Mouse (Mus musculus): ENCODE data around the gene Vax1.

Vax1 gene

GRCm38 (mm10) chr19:59169143-59169935 is 517 bp downstream of the Vax1 start:
- DNase-seq (ENCODE audit: low read depth) = no peak

DNA sequence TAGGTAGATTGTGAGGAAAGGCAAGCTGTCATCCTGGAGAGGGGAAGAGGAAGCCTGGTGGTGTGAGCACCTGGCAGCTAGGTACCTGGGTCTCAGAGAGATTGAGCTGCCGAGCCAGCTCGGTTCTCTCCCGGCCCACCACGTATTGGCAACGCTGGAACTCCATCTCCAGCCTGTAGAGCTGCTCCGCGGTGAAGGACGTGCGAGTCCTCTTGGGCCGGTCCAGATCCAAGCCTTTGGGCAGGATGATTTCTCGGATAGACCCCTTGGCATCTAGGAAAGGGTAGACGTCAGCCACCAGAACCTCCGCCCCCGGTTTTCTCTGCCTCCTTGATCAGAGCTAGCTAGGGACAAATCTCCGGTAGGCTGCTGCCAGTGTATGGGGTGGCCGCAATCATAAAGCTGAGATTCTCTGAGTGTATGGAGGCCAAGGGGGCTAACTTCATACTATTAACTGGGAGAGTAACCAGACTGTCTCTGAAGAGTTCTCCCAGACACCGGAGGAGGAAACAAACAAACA is 1.4 kb downstream of the Vax1 start:
- DNase-seq (ENCODE audit: low read depth) = no peak

DNA sequence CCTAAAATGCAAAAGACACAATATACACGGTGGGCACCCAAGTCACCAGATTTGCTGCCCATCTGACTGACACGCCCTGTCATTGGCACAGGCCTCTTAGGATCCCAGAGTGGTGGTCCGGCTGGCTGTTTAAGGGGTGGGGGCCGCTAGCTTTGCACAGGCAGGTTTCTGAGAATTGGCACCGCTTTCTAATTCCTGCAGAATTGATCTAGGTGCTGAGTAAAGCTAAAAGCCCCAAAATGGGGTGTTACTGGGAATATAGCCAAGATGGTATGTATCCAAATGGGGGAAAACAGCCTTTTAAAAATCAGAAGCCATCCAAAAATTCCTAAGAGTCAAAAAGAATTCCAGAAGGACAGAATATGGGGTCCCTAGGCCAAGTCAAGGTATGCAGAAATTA is 2.0 kb downstream of the Vax1 start:
- no peak for DNase-seq (ENCODE audit: low read depth)

DNA sequence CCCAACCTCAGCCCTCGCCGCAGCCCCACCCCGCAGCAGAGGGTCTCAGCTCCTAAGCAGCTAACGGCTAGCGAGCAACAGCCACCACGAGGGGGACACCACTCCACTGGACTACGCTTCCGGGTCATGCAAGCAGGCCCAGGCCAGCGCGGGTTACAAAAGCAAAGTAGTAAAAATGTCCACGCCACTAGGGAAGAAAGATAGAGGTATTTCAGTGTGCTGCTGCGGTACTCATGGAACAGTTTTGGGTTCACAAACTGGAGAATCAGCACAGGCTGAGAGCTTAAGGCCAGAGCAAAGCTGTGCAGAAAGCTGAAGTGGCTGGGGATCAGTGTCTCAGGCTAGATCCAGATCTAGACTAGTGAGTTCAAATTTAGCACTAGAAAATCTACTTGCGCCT is 3.0 kb downstream of the Vax1 start:
- DNase-seq (ENCODE audit: low read depth) = no peak

- DNase-seq (ENCODE audit: low read depth) = no peak
Observed at GRCm38 (mm10) chr19:59166311-59166761, 3.5 kb downstream of the Vax1 start.

DNA sequence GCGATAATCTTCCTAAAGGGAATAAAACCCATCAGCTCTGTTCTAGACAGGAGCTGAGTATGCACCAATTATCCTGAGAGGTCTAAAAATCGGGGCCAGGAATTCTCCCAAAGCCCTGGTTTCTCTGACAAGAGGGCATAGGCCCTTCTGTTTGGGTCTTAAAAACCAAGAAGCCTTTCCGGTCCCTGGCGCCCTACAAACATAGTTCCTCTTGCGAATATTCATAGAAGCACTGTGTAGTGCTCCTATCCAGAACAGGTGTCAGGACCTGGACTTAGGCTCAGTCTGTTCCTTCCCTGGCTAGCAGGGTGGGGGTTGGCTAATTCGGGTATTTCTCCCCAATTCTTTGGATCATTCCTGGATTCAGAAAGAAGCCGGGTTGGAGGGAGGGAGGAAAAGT is 4.3 kb downstream of the Vax1 start:
- DNase-seq (ENCODE audit: low read depth) = no peak

DNA sequence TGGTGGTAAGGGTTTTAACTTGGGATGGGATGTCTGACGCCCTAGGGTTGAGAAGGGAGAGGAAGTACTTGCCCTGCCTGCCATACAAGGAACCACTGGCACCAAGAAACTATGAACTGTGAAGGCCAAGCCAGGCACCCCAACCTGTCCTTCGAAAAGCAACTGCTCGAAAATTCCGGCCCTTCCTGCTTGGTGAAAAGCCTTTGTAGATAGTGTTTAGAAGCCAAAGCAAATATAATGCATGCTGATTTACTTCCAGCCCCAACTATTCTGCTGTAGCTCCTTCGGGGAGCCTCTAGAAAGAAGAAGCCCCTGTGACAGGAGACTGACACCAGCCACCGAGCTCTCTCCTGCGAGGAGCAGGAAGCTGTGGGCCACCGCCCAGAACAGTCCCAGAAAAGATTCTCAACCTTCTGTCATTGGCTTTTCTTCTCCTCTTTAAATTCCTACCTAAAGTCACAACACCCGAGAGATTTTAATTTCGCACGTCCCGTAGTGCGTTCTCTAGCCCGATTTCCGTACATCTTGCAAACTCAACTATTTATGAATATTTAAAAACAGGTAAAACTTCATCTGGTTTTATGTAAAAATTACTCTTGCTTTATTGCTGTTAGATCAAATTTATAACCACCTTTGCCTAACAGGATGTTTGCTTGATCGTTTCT is 4.8 kb downstream of the Vax1 start:
- DNase-seq (ENCODE audit: low read depth) = no peak

GRCm38 (mm10) chr19:59164111-59164510 is 5.7 kb downstream of the Vax1 start:
- no peak for DNase-seq (ENCODE audit: low read depth)

DNA sequence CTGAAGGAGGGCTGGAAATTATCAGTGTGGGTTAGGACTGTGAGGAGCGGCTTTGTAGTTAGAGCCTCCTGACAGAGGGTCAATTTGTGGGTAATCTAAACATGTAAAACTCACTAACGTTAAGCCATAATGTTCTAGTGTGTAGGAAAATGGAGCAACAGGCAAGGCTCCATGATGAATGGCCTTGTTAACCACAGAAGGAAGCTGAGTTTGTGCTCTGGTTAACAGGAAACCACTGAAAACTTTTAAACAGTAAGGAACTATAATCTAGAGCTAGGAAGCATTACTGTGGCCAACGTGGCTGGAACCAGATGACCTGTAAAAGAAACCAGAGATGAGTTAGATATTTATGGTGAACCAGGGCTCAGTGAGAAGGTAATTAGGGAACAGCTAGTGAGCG is 13.2 kb downstream of the Vax1 start:
- no peak for DNase-seq (ENCODE audit: low read depth)

GRCm38 (mm10) chr19:59154171-59154570 is 15.7 kb downstream of the Vax1 start:
- no peak for DNase-seq (ENCODE audit: low read depth)

DNA sequence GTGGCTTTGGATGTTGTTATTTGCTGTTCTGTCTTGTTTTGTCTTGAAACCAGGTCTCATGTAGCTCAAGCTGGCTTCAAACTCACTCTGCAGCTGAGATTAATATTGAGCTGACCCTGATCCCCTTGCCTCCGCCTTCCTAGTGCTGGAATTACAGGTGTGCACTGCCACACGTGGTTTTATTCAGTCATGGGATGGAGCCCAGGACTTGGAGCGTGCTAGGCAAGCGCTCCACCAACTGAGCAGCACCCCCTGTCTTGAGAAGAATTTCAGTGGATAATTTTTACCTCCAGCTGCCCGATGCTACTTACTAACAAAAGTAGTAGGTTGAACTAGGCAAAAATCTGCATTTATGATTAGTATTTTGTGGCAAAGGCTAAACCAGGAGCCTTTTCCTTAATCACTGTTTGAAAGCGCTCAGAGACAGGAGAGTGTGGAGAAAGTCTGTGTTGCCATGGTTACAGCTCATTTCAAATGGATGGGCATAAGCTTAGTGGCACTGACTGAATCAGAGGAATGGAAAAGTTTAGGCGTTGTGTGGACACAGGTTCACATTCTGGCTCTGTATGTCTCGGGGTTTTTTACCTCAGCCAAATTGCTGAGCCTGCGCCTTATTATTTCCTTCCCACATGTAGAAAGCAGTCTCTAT is 24.2 kb downstream of the Vax1 start:
- no peak for DNase-seq (ENCODE audit: low read depth)

DNA sequence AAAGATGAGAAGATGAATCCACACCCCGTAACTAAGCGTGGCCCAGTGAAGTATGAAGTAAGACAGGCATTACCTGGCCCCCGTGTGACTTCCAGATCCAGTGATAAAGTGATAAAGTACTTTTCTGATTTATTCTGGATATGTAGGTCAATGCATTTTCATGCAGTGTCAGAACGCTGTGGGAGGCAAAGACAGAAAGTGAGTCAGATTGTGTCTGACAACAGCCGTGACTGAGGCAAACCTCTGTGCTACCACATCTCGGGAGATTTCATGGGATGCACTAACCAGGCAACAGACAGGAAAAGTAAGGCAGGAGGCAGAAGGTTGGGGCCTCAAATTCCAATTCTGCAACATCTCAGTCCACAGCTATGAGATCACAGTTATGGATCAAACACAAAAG is 24.8 kb downstream of the Vax1 start:
- no peak for DNase-seq (ENCODE audit: low read depth)

GRCm38 (mm10) chr19:59142206-59142605 is 27.6 kb downstream of the Vax1 start:
- no peak for DNase-seq (ENCODE audit: low read depth)

GRCm38 (mm10) chr19:59135387-59135786 is 34.5 kb downstream of the Vax1 start:
- no peak for DNase-seq (ENCODE audit: low read depth)

- no peak for DNase-seq (ENCODE audit: low read depth)
Observed at GRCm38 (mm10) chr19:59134916-59135315, 34.9 kb downstream of the Vax1 start.

DNA sequence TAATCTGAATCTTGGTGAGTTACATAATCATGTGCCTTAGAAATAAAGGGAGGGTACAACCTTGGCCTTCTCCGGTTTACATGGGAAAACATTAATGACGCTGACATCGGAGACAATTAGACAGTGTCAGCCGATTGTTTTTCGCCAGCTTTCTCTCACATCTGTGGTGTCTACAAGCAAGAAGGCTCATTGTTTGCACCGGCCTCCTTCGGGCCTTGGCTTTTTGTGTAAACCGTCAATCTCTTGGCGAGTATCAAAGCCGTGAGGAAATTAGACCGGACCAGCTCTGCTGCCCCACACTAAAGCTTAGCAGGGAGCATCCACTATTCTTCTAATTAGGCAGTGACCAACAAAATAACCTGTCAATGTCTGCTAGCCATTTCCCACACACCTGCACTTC is 36.7 kb downstream of the Vax1 start:
- no peak for DNase-seq (ENCODE audit: low read depth)

DNA sequence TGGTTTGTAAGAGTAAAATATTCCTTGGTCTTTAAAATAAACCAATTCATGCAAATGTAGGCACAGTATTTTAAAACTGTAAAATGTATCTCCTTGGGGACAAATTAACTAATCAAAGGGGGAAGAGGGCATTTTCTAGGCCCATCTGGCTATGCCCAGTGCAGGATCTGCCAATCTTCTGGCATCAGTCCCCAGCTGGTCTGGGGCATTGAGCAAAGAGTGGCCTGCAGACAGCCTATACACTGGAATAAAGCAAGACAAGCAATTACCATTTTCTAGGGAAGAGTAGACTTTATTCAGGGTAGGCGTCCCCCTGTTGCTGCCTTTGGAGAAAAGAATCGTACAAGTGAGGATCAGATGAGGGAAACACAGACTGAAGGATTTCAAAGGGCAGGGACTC is 40.2 kb downstream of the Vax1 start:
- no peak for DNase-seq (ENCODE audit: low read depth)

GRCm38 (mm10) chr19:59128531-59129204 is 41.2 kb downstream of the Vax1 start:
- DNase-seq (ENCODE audit: low read depth) = no peak

DNA sequence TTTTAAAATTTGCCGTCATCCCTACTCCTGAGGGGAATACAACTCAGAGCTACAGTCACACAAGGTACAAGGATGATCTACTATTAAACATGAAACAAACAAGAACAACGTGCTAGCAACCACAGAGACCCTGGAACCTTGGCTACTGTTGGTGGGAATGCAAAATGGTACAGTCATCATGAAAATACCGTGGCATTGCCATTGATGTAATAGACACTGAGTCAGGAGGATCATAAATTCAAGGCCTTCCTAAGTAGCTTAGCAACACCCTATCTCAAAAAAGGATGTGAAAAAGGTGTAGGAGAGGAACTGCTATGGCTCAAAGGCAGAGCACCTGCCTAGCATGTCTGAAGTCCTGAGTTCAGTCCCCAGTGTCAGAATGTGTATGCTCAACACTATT is 42.4 kb downstream of the Vax1 start:
- no peak for DNase-seq (ENCODE audit: low read depth)

Measured in c-Kit-positive CD71-negative TER-119-negative erythroid progenitor cells, embryonic 14.5 days (primary cell).